In the genomic region with DNA sequence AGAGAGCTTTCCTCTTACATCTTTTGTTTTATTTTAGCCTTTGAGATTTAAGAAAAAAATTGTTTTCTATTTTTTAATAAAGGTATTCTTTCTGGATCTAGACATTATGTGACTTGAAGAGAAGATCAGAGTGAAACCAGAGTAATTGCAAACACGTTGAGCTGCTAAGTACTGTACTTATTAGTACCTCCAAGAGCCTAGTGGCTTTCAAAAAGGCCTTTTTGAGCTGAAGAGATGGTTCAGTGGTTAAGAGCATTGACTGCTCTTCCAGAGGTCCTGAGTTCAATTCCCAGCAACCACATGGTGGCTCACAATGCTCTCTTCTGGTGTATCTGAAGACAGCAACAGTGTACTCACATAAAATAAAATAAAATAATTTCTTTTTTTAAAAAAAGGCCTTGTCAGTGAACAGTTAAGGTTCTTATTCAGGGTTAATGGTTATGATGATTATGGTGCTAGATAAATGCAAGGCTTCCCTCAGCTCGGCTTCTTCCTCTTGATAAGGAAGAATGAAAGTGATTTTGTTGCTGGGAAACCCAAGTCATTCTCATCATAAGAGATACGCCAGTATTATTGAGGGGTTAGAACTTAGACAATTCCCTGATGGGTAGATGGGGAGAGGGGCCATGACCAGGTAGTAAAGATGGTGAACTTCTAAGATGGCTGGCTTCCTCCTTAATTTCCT, we compare ENCODE assay signal across 25 mouse cellular contexts.
"Had no signal": no experiment of that assay in that cellular context is flagged by ENCODE, and none has a peak within 500 bp of the region (broad histone marks: within the 10 kb centered on the region; RNA-seq: fewer than 3 reads in every experiment).

No protein-coding gene starts in this region.

- H3K27me3 ChIP-seq: embryonic facial prominence, embryonic 12.5 days; embryonic facial prominence, embryonic 13.5 days; embryonic facial prominence, embryonic 15.5 days; forebrain, embryonic 12.5 days; forebrain, embryonic 13.5 days; forebrain, embryonic 15.5 days had no signal

- H3K9ac ChIP-seq: embryonic facial prominence, embryonic 12.5 days; embryonic facial prominence, embryonic 13.5 days; embryonic facial prominence, embryonic 15.5 days; forebrain, embryonic 12.5 days; forebrain, embryonic 13.5 days; forebrain, embryonic 15.5 days; forebrain, postnatal 0 days had no signal

- H3K4me1 ChIP-seq: embryonic facial prominence, embryonic 10.5 days; embryonic facial prominence, embryonic 12.5 days; embryonic facial prominence, embryonic 13.5 days; embryonic facial prominence, embryonic 15.5 days had no signal

- H3K9me3 ChIP-seq: embryonic facial prominence, embryonic 10.5 days; embryonic facial prominence, embryonic 12.5 days; embryonic facial prominence, embryonic 13.5 days; embryonic facial prominence, embryonic 15.5 days; forebrain, embryonic 10.5 days; forebrain, embryonic 12.5 days; forebrain, embryonic 13.5 days; forebrain, embryonic 15.5 days had no signal

- DNase-seq: cerebellum, adult 9-10 months; cerebellum, adult 9-11 months; cerebellum, postnatal 10 days; cerebellum, postnatal 14 days; cerebellum, postnatal 25 days; cerebellum, postnatal 36 days; embryo, embryonic 11 days; forebrain, postnatal 0 days; gastrocnemius, adult 2 months; gastrocnemius, postnatal 10 days; gastrocnemius, postnatal 14 days; gastrocnemius, postnatal 25 days; gastrocnemius, postnatal 36 days; heart, adult 11 months; heart, adult 18-20 months; heart, adult 2 months had no signal

- H3K36me3 ChIP-seq: embryonic facial prominence, embryonic 10.5 days; embryonic facial prominence, embryonic 12.5 days; embryonic facial prominence, embryonic 13.5 days; embryonic facial prominence, embryonic 15.5 days; forebrain, embryonic 10.5 days; forebrain, embryonic 12.5 days; forebrain, embryonic 15.5 days had no signal

- H3K27ac ChIP-seq: embryonic facial prominence, embryonic 10.5 days; embryonic facial prominence, embryonic 12.5 days; embryonic facial prominence, embryonic 13.5 days; embryonic facial prominence, embryonic 15.5 days; forebrain, embryonic 10.5 days; forebrain, embryonic 12.5 days; forebrain, embryonic 13.5 days; forebrain, embryonic 15.5 days; gastrocnemius, adult 2 months; heart, adult 2 months had no signal

- H3K4me3 ChIP-seq: embryonic facial prominence, embryonic 10.5 days; embryonic facial prominence, embryonic 12.5 days; embryonic facial prominence, embryonic 13.5 days; embryonic facial prominence, embryonic 15.5 days; erythroblast, embryonic 14.5 days; forebrain, embryonic 10.5 days; forebrain, embryonic 12.5 days; forebrain, embryonic 13.5 days; forebrain, embryonic 15.5 days; gastrocnemius, adult 2 months; heart, adult 2 months had no signal
